Mouse (Mus musculus) heart, embryonic 13.5 days (tissue): Measurements from ENCODE around the gene Tmem161a. TPM values are rescaled to one million over a fixed set of nuclear protein-coding genes. Genes with fewer than 3 reads are reported as not detected.

ENCODE experiments used
- ATAC-seq: fragments of 200-750 bp; cut with Nextera tagmentation; 2 replicates; pipeline ENCODE4 v1.8.0; 2017; ENCODE audit warnings: moderate TSS enrichment; ENCODE audit not compliant: insufficient number of reproducible peaks, low FRiP score, low TSS enrichment; ENCODE audit errors: extremely low read depth
- H3K27ac ChIP-seq: fragments of 300-500 bp; sonication (generic); replicated peaks from 2 replicates; pipeline ENCODE4 v1.5.1; 2015; ENCODE audit warnings: moderate library complexity, mild to moderate bottlenecking, inconsistent platforms
- H3K27me3 ChIP-seq: fragments of 300-500 bp; sonication (generic); replicated peaks from 2 replicates; pipeline ENCODE4 v1.6.1; 2015; ENCODE audit warnings: mild to moderate bottlenecking, inconsistent platforms
- H3K36me3 ChIP-seq: fragments of 300-500 bp; sonication (generic); 2 replicates; pipeline ENCODE4 v1.6.1; 2015; ENCODE audit warnings: mild to moderate bottlenecking, inconsistent platforms
- H3K4me1 ChIP-seq: fragments of 300-500 bp; sonication (generic); 2 replicates; pipeline ENCODE4 v1.6.1; 2015; ENCODE audit warnings: inconsistent platforms
- H3K4me2 ChIP-seq: fragments of 300-500 bp; sonication (generic); 2 replicates; pipeline ENCODE4 v1.6.1; 2015; ENCODE audit warnings: inconsistent platforms, mild to moderate bottlenecking, moderate library complexity
- H3K4me3 ChIP-seq: fragments of 300-500 bp; sonication (generic); 2 replicates; pipeline ENCODE4 v1.5.1; 2015; ENCODE audit warnings: moderate library complexity, mild to moderate bottlenecking, inconsistent platforms
- H3K9ac ChIP-seq: fragments of 300-500 bp; sonication (generic); 2 replicates; pipeline ENCODE4 v1.6.1; 2015; ENCODE audit warnings: inconsistent platforms, mild to moderate bottlenecking, moderate library complexity
- H3K9me3 ChIP-seq: fragments of 300-500 bp; sonication (generic); 2 replicates; pipeline ENCODE4 v1.6.1; 2016; ENCODE audit warnings: inconsistent platforms
- WGBS: fragments of 180-500 bp; shearing (Covaris S2); methylation state at CpG from one replicate; pipeline ENCODE4 v1.1.7; 2015; ENCODE audit warnings: mixed read lengths; 5-methylcytosine and 5-hydroxymethylcytosine counted together
- polyA plus RNA-seq: library from polyadenylated mRNA; unstranded; fragments of >200 nt; fragmentation: Nextera tagmentation; extraction: Ambion mirVana; gene quantifications from 2 replicates; pipeline ENCODE4 v1.2.1, GENCODE M21; 2015

Gene Tmem161a
- polyA plus RNA-seq = 91.8 and 104 TPM in 2 replicates

- 2% methylated on average over 27 of the region's 27 CpGs for WGBS
- Histone ChIP-seq H3K4me2 (peak within 1 kb of the TSS; percentile 69), H3K36me3 (peaks cover 15% of the 10 kb centered on the region), H3K9ac (peak within 1 kb of the TSS; percentile 89), H3K4me3 (peak within 1 kb of the TSS; percentile 68), H3K9me3 (no peaks in the 10 kb centered on the region), H3K27me3 (peaks cover 12% of the 10 kb centered on the region), H3K27ac (peak within 1 kb of the TSS; percentile 75), H3K4me1 (peaks cover 31% of the 10 kb centered on the region)
- peak; percentile 86 for ATAC-seq
Observed at GRCm38 (mm10) chr8:70172043-70172681, at the start of gene Tmem161a. Gene Tmem161a, plus strand, starts transcription at chr8:70172356.

GRCm38 (mm10) chr8:70122863-70123262, 49.3 kb upstream of the Tmem161a start:
- 49% methylated on average over 2 of the region's 2 CpGs for WGBS
- no peak overlapping the region for H3K4me3 ChIP-seq
- no peak for ATAC-seq
- H3K9me3 ChIP-seq = no peaks in the 10 kb centered on the region
- no peaks in the 10 kb centered on the region for H3K36me3 ChIP-seq
- H3K9ac ChIP-seq = no peak overlapping the region
- H3K27ac ChIP-seq = no peak overlapping the region
- H3K4me2 ChIP-seq = no peak overlapping the region
- H3K4me1 ChIP-seq = peaks cover 6% of the 10 kb centered on the region
- peaks cover 80% of the 10 kb centered on the region for H3K27me3 ChIP-seq

- Histone ChIP-seq H3K4me2 (no peak overlapping the region), H3K27me3 (peaks cover 59% of the 10 kb centered on the region), H3K27ac (no peak overlapping the region), H3K4me1 (peaks cover 28% of the 10 kb centered on the region), H3K4me3 (no peak overlapping the region), H3K9me3 (no peaks in the 10 kb centered on the region), H3K36me3 (no peaks in the 10 kb centered on the region), H3K9ac (no peak overlapping the region)
- ATAC-seq = no peak
- WGBS = 55% methylated on average over 8 of the region's 8 CpGs
Observed at GRCm38 (mm10) chr8:70124992-70125391, 47.2 kb upstream of the Tmem161a start.

GRCm38 (mm10) chr8:70128435-70128834, 43.7 kb upstream of the Tmem161a start:
- H3K27me3 ChIP-seq = peaks cover 30% of the 10 kb centered on the region
- H3K4me3 ChIP-seq = no peak overlapping the region
- peaks cover 46% of the 10 kb centered on the region for H3K4me1 ChIP-seq
- H3K4me2 ChIP-seq = peak overlapping the region; percentile 2; the same call in 1 of the 2 replicates
- H3K36me3 ChIP-seq = peaks cover 14% of the 10 kb centered on the region
- ATAC-seq = peak; percentile 32; the same call in 1 of the 2 replicates
- no peaks in the 10 kb centered on the region for H3K9me3 ChIP-seq
- 30% methylated on average over 3 of the region's 3 CpGs for WGBS
- H3K27ac ChIP-seq = peak overlapping the region; percentile 84
- H3K9ac ChIP-seq = no peak overlapping the region

- Histone ChIP-seq H3K27ac (peak overlapping the region; percentile 84), H3K4me2 (no peak overlapping the region), H3K36me3 (peaks cover 24% of the 10 kb centered on the region), H3K9me3 (no peaks in the 10 kb centered on the region), H3K27me3 (peaks cover 23% of the 10 kb centered on the region), H3K4me3 (no peak overlapping the region), H3K9ac (0 out of 2 replicates have a peak overlapping the region, but pooled peaks have one; percentile 28), H3K4me1 (peaks cover 53% of the 10 kb centered on the region)
- ATAC-seq = no peak
- WGBS = 63% methylated on average over 9 of the region's 9 CpGs
Observed at GRCm38 (mm10) chr8:70129309-70129952, 42.7 kb upstream of the Tmem161a start.

GRCm38 (mm10) chr8:70130066-70130465, 42.1 kb upstream of the Tmem161a start:
- Histone ChIP-seq H3K4me1 (peaks cover 59% of the 10 kb centered on the region), H3K27ac (no peak overlapping the region), H3K9me3 (no peaks in the 10 kb centered on the region), H3K36me3 (peaks cover 30% of the 10 kb centered on the region), H3K4me3 (no peak overlapping the region), H3K9ac (no peak overlapping the region), H3K27me3 (peaks cover 18% of the 10 kb centered on the region), H3K4me2 (no peak overlapping the region)
- ATAC-seq = no peak
- 79% methylated on average over 3 of the region's 3 CpGs for WGBS

GRCm38 (mm10) chr8:70131166-70131883, 40.8 kb upstream of the Tmem161a start, which contains the start of gene Nr2c2ap:
Gene Nr2c2ap, plus strand, starts transcription at chr8:70131333.
- Histone ChIP-seq H3K9me3 (no peaks in the 10 kb centered on the region), H3K9ac (peak within 1 kb of the TSS; percentile 89), H3K27ac (0 out of 2 replicates have a peak within 1 kb of the TSS, but pooled peaks have one; percentile 41), H3K36me3 (peaks cover 43% of the 10 kb centered on the region), H3K4me1 (peaks cover 61% of the 10 kb centered on the region), H3K4me2 (peak within 1 kb of the TSS; percentile 84), H3K27me3 (peaks cover 10% of the 10 kb centered on the region; the same call in 1 of the 2 replicates), H3K4me3 (peak within 1 kb of the TSS; percentile 81)
- ATAC-seq = peak; percentile 50
- 2% methylated on average over 37 of the region's 37 CpGs for WGBS

GRCm38 (mm10) chr8:70134086-70134485, 38.1 kb upstream of the Tmem161a start:
- 0 out of 2 replicates have a peak overlapping the region, but pooled peaks have one; percentile 12 for H3K27ac ChIP-seq
- H3K27me3 ChIP-seq = no peaks in the 10 kb centered on the region
- no peaks in the 10 kb centered on the region for H3K9me3 ChIP-seq
- H3K9ac ChIP-seq = no peak overlapping the region
- no peak overlapping the region for H3K4me3 ChIP-seq
- H3K4me2 ChIP-seq = no peak overlapping the region
- peaks cover 55% of the 10 kb centered on the region for H3K4me1 ChIP-seq
- peaks cover 58% of the 10 kb centered on the region for H3K36me3 ChIP-seq
- WGBS = 87% methylated on average over 5 of the region's 5 CpGs
- ATAC-seq = no peak

GRCm38 (mm10) chr8:70134931-70135330, 37.2 kb upstream of the Tmem161a start:
- Histone ChIP-seq H3K27ac (peak overlapping the region; percentile 65), H3K4me2 (no peak overlapping the region), H3K27me3 (no peaks in the 10 kb centered on the region), H3K9ac (peak overlapping the region; percentile 24; the same call in 1 of the 2 replicates), H3K4me3 (no peak overlapping the region), H3K4me1 (peaks cover 47% of the 10 kb centered on the region), H3K36me3 (peaks cover 58% of the 10 kb centered on the region), H3K9me3 (no peaks in the 10 kb centered on the region)
- 67% methylated on average over 9 of the region's 9 CpGs for WGBS
- no peak for ATAC-seq

GRCm38 (mm10) chr8:70136591-70136990, 35.6 kb upstream of the Tmem161a start:
- Histone ChIP-seq H3K9ac (no peak overlapping the region), H3K27ac (no peak overlapping the region), H3K9me3 (no peaks in the 10 kb centered on the region), H3K36me3 (peaks cover 58% of the 10 kb centered on the region), H3K27me3 (no peaks in the 10 kb centered on the region), H3K4me3 (no peak overlapping the region), H3K4me2 (no peak overlapping the region), H3K4me1 (peaks cover 46% of the 10 kb centered on the region)
- ATAC-seq = no peak
- 82% methylated on average over 4 of the region's 4 CpGs for WGBS

GRCm38 (mm10) chr8:70137890-70138289, 34.3 kb upstream of the Tmem161a start:
- no peaks in the 10 kb centered on the region for H3K27me3 ChIP-seq
- no peaks in the 10 kb centered on the region for H3K9me3 ChIP-seq
- peaks cover 38% of the 10 kb centered on the region for H3K4me1 ChIP-seq
- ATAC-seq = no peak
- H3K27ac ChIP-seq = no peak overlapping the region
- peak overlapping the region; percentile 86 for H3K4me3 ChIP-seq
- H3K9ac ChIP-seq = peak overlapping the region; percentile 81
- H3K36me3 ChIP-seq = peaks cover 63% of the 10 kb centered on the region
- H3K4me2 ChIP-seq = peak overlapping the region; percentile 69
- 69% methylated on average over 4 of the region's 4 CpGs for WGBS
